Mouse (Mus musculus): ENCODE data around the gene Exoc3l4. TPM values are rescaled to one million over a fixed set of nuclear protein-coding genes. Genes with fewer than 3 reads are reported as not detected.

Exoc3l4 gene
- polyA plus RNA-seq, 1 experiment = 58.3 TPM

GRCm38 (mm10) chr12:111423570-111424129 lies 6.8 kb downstream of the Exoc3l4 start:
- Histone ChIP-seq H3ac (ENCODE audit: control insufficient read depth, insufficient read length, low read depth) (no peak overlapping the region), H3K79me2 (ENCODE audit: control insufficient read depth, insufficient read depth) (peaks cover 5% of the 10 kb centered on the region), H3K79me3 (ENCODE audit: low read depth) (no peaks in the 10 kb centered on the region), H3K36me3 (ENCODE audit: control insufficient read depth, insufficient read depth) (no peaks in the 10 kb centered on the region), H3K27me3 (ENCODE audit: control insufficient read depth, insufficient read depth, insufficient read length) (no peaks in the 10 kb centered on the region), H3K4me3 (ENCODE audit: insufficient read depth, poor library complexity, severe bottlenecking) (no peak overlapping the region)
- TF ChIP-seq USF1 (IDR thresholded peaks at IDR 0.05; ENCODE audit: low read depth) = no peak
- TF ChIP-seq MYOG (IDR thresholded peaks at IDR 0.05; ENCODE audit: control insufficient read depth, extremely low read depth, insufficient read length) = no peak
- TF ChIP-seq MAX (IDR thresholded peaks at IDR 0.05) = no peak
- TF ChIP-seq CTCF (IDR thresholded peaks at IDR 0.05; ENCODE audit: control insufficient read depth, insufficient read depth, insufficient read length) = no peak
- TF ChIP-seq FOSL1 (IDR thresholded peaks at IDR 0.05; ENCODE audit: insufficient read depth, low read length, poor library complexity, severe bottlenecking) = no peak
- no peak for TF ChIP-seq CEBPB (IDR thresholded peaks at IDR 0.05; ENCODE audit: low read depth)
- no peak for TF ChIP-seq MYOD1 (IDR thresholded peaks at IDR 0.05; ENCODE audit: control insufficient read depth, insufficient read length, low read depth)

GRCm38 (mm10) chr12:111424547-111424946 lies 7.7 kb downstream of the Exoc3l4 start:
- Histone ChIP-seq H3K36me3 (ENCODE audit: control insufficient read depth, insufficient read depth) (no peaks in the 10 kb centered on the region), H3K4me3 (ENCODE audit: insufficient read depth, poor library complexity, severe bottlenecking) (no peak overlapping the region), H3K79me3 (ENCODE audit: low read depth) (peaks cover 5% of the 10 kb centered on the region), H3ac (ENCODE audit: control insufficient read depth, insufficient read length, low read depth) (no peak overlapping the region), H3K27me3 (ENCODE audit: control insufficient read depth, insufficient read depth, insufficient read length) (no peaks in the 10 kb centered on the region), H3K79me2 (ENCODE audit: control insufficient read depth, insufficient read depth) (peaks cover 12% of the 10 kb centered on the region)
- no peak for TF ChIP-seq FOSL1 (IDR thresholded peaks at IDR 0.05; ENCODE audit: insufficient read depth, low read length, poor library complexity, severe bottlenecking)
- TF ChIP-seq USF1 (IDR thresholded peaks at IDR 0.05; ENCODE audit: low read depth) = no peak
- TF ChIP-seq CTCF (IDR thresholded peaks at IDR 0.05; ENCODE audit: control insufficient read depth, insufficient read depth, insufficient read length) = no peak
- TF ChIP-seq MYOG (IDR thresholded peaks at IDR 0.05; ENCODE audit: control insufficient read depth, extremely low read depth, insufficient read length) = no peak

DNA sequence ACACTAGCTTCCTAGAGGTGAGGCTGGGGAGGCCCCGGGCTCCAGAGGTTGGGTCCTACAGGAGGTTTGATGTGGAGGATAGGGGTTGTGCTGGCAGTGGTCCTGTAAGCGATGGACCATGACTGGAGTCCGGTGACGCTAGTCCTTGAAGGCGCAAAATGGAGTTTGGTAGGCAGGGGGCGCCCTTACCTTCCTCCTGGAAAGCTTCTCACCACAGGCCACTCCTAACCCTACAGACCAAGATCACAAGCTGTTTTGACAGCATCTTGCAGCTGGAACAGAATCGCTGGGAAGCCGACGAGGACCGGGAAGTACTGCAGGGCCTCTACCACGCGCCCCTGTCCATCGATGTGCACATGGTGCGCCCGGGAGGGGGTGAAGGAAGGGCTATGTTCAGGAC lies 8.4 kb downstream of the Exoc3l4 start:
- peaks cover 6% of the 10 kb centered on the region for H3K79me3 ChIP-seq (ENCODE audit: low read depth)
- no peaks in the 10 kb centered on the region for H3K27me3 ChIP-seq (ENCODE audit: control insufficient read depth, insufficient read depth, insufficient read length)

GRCm38 (mm10) chr12:111425789-111426460 lies 9.1 kb downstream of the Exoc3l4 start:
- no peaks in the 10 kb centered on the region for H3K36me3 ChIP-seq (ENCODE audit: control insufficient read depth, insufficient read depth)
- peaks cover 21% of the 10 kb centered on the region for H3K79me2 ChIP-seq (ENCODE audit: control insufficient read depth, insufficient read depth)
- peak overlapping the region; percentile 46 for H3ac ChIP-seq (ENCODE audit: control insufficient read depth, insufficient read length, low read depth)
- TF ChIP-seq MYOG (IDR thresholded peaks at IDR 0.05; ENCODE audit: control insufficient read depth, extremely low read depth, insufficient read length) (no peak), CTCF (IDR thresholded peaks at IDR 0.05; ENCODE audit: control insufficient read depth, insufficient read depth, insufficient read length) (peak; percentile 97), USF1 (IDR thresholded peaks at IDR 0.05; ENCODE audit: low read depth) (no peak), FOSL1 (IDR thresholded peaks at IDR 0.05; ENCODE audit: insufficient read depth, low read length, poor library complexity, severe bottlenecking) (no peak), MYOD1 (IDR thresholded peaks at IDR 0.05; ENCODE audit: control insufficient read depth, insufficient read length, low read depth) (no peak), MAX (IDR thresholded peaks at IDR 0.05) (peak; percentile 60), CEBPB (IDR thresholded peaks at IDR 0.05; ENCODE audit: low read depth) (no peak)
- peaks cover 6% of the 10 kb centered on the region for H3K79me3 ChIP-seq (ENCODE audit: low read depth)
- H3K4me3 ChIP-seq (ENCODE audit: insufficient read depth, poor library complexity, severe bottlenecking) = no peak overlapping the region
- H3K27me3 ChIP-seq (ENCODE audit: control insufficient read depth, insufficient read depth, insufficient read length) = no peaks in the 10 kb centered on the region

More for the DNA sequence above, 8.4 kb downstream of the Exoc3l4 start:
- Histone ChIP-seq H3ac (ENCODE audit: control insufficient read depth, insufficient read length, low read depth) (no peak overlapping the region), H3K36me3 (ENCODE audit: control insufficient read depth, insufficient read depth) (no peaks in the 10 kb centered on the region), H3K79me2 (ENCODE audit: control insufficient read depth, insufficient read depth) (peaks cover 19% of the 10 kb centered on the region), H3K4me3 (ENCODE audit: insufficient read depth, poor library complexity, severe bottlenecking) (no peak overlapping the region)
- TF ChIP-seq FOSL1 (IDR thresholded peaks at IDR 0.05; ENCODE audit: insufficient read depth, low read length, poor library complexity, severe bottlenecking) (no peak), CEBPB (IDR thresholded peaks at IDR 0.05; ENCODE audit: low read depth) (no peak), MYOG (IDR thresholded peaks at IDR 0.05; ENCODE audit: control insufficient read depth, extremely low read depth, insufficient read length) (no peak), MYOD1 (IDR thresholded peaks at IDR 0.05; ENCODE audit: control insufficient read depth, insufficient read length, low read depth) (no peak), CTCF (IDR thresholded peaks at IDR 0.05; ENCODE audit: control insufficient read depth, insufficient read depth, insufficient read length) (peak; percentile 90), USF1 (IDR thresholded peaks at IDR 0.05; ENCODE audit: low read depth) (no peak), MAX (IDR thresholded peaks at IDR 0.05) (peak; percentile 11)

GRCm38 (mm10) chr12:111427438-111428113 lies 10.8 kb downstream of the Exoc3l4 start:
- Histone ChIP-seq H3K79me2 (ENCODE audit: control insufficient read depth, insufficient read depth) (peaks cover 34% of the 10 kb centered on the region), H3K4me3 (ENCODE audit: insufficient read depth, poor library complexity, severe bottlenecking) (no peak overlapping the region), H3K79me3 (ENCODE audit: low read depth) (peaks cover 6% of the 10 kb centered on the region), H3K27me3 (ENCODE audit: control insufficient read depth, insufficient read depth, insufficient read length) (no peaks in the 10 kb centered on the region), H3ac (ENCODE audit: control insufficient read depth, insufficient read length, low read depth) (no peak overlapping the region), H3K36me3 (ENCODE audit: control insufficient read depth, insufficient read depth) (no peaks in the 10 kb centered on the region)
- TF ChIP-seq CTCF (IDR thresholded peaks at IDR 0.05; ENCODE audit: control insufficient read depth, insufficient read depth, insufficient read length) (no peak), MYOG (IDR thresholded peaks at IDR 0.05; ENCODE audit: control insufficient read depth, extremely low read depth, insufficient read length) (no peak), CEBPB (IDR thresholded peaks at IDR 0.05; ENCODE audit: low read depth) (no peak), MAX (IDR thresholded peaks at IDR 0.05) (no peak), MYOD1 (IDR thresholded peaks at IDR 0.05; ENCODE audit: control insufficient read depth, insufficient read length, low read depth) (no peak), USF1 (IDR thresholded peaks at IDR 0.05; ENCODE audit: low read depth) (no peak), FOSL1 (IDR thresholded peaks at IDR 0.05; ENCODE audit: insufficient read depth, low read length, poor library complexity, severe bottlenecking) (no peak)
